Mouse (Mus musculus) ES-Bruce4 (cell line): ENCODE data around the gene Pde6c. TPM values are rescaled to one million over a fixed set of nuclear protein-coding genes. Genes with fewer than 3 reads are reported as not detected.

ENCODE experiments used
- H3K27ac ChIP-seq: 2 replicates; pipeline ENCODE4 v1.5.1; 2012; ENCODE audit warnings: low read length, inconsistent platforms; ENCODE audit not compliant: insufficient read depth
- H3K27me3 ChIP-seq: 2 replicates; pipeline ENCODE4 v1.6.1; 2012; ENCODE audit warnings: mild to moderate bottlenecking, low read length, inconsistent platforms; ENCODE audit not compliant: control insufficient read depth, poor library complexity, insufficient read depth, severe bottlenecking
- H3K36me3 ChIP-seq: 2 replicates; pipeline ENCODE4 v1.6.1; 2012; ENCODE audit warnings: inconsistent platforms, mild to moderate bottlenecking, low read length, moderate library complexity; ENCODE audit not compliant: control insufficient read depth, poor library complexity, insufficient read depth, severe bottlenecking
- H3K4me1 ChIP-seq: one replicate; pipeline ENCODE4 v1.8.1; 2011; ENCODE audit warnings: low read length; ENCODE audit not compliant: control insufficient read depth, insufficient read depth
- H3K4me3 ChIP-seq: 2 replicates; pipeline ENCODE4 v1.5.1; 2011; ENCODE audit warnings: low read depth, mild to moderate bottlenecking, low read length
- H3K9ac ChIP-seq: 2 replicates; pipeline ENCODE4 v1.6.1; 2012; ENCODE audit warnings: low read depth, mild to moderate bottlenecking, inconsistent platforms; ENCODE audit not compliant: poor library complexity, severe bottlenecking
- H3K9me3 ChIP-seq: replicated peaks from 2 replicates; pipeline ENCODE4 v1.6.1; 2012; ENCODE audit warnings: mild to moderate bottlenecking, low read length, inconsistent platforms; ENCODE audit not compliant: control insufficient read depth, poor library complexity, insufficient read depth, severe bottlenecking
- CTCF ChIP-seq: IDR thresholded peaks from one replicate; pipeline ENCODE4 v1.8.1; 2011; ENCODE audit warnings: low read depth, low read length
- EP300 ChIP-seq: IDR thresholded peaks from 2 replicates; pipeline ENCODE4 v1.6.1; 2011; ENCODE audit warnings: low read depth, low read length; ENCODE audit not compliant: insufficient read depth
- POLR2A ChIP-seq: IDR thresholded peaks from one replicate; pipeline ENCODE4 v1.8.1; 2011; ENCODE audit warnings: low read length; ENCODE audit not compliant: insufficient read depth
- polyA plus RNA-seq: library from polyadenylated mRNA; stranded (reverse); fragments of >200 nt; gene quantifications from 2 replicates; pipeline ENCODE4 v1.2.4, GENCODE M21; 2011; ENCODE audit warnings: low read depth; ENCODE audit not compliant: missing spikeins, insufficient read depth, insufficient read length

Gene Pde6c
- polyA plus RNA-seq: not detected in 2 replicates

GRCm38 (mm10) chr19:38132481-38132880, at the start of gene Pde6c:
Gene Pde6c, plus strand, starts transcription at chr19:38132781.
- H3K27me3 ChIP-seq: no peaks in the 10 kb centered on the region

GRCm38 (mm10) chr19:38082931-38083525, 49.6 kb upstream of the Pde6c start:
- Histone ChIP-seq H3K9ac (no peak overlapping the region), H3K4me3 (no peak overlapping the region), H3K9me3 (no peaks in the 10 kb centered on the region)

More at GRCm38 (mm10) chr19:38132481-38132880, at the start of gene Pde6c:
- no peaks in the 10 kb centered on the region for H3K4me1 ChIP-seq
- no peaks in the 10 kb centered on the region for H3K36me3 ChIP-seq
- no peak within 1 kb of the TSS for H3K4me3 ChIP-seq
- H3K27ac ChIP-seq: no peak within 1 kb of the TSS
- no peak for TF ChIP-seq CTCF
- TF ChIP-seq EP300: no peak
- no peak for TF ChIP-seq POLR2A
- H3K9ac ChIP-seq: no peak within 1 kb of the TSS
- no peaks in the 10 kb centered on the region for H3K9me3 ChIP-seq

GRCm38 (mm10) chr19:38085841-38086240, 46.7 kb upstream of the Pde6c start:
- Histone ChIP-seq H3K9ac (no peak overlapping the region), H3K4me1 (no peaks in the 10 kb centered on the region), H3K27ac (no peak overlapping the region), H3K9me3 (no peaks in the 10 kb centered on the region), H3K4me3 (no peak overlapping the region), H3K36me3 (no peaks in the 10 kb centered on the region), H3K27me3 (no peaks in the 10 kb centered on the region)
- no peak for TF ChIP-seq POLR2A
- no peak for TF ChIP-seq EP300
- no peak for TF ChIP-seq CTCF

More at GRCm38 (mm10) chr19:38082931-38083525, 49.6 kb upstream of the Pde6c start:
- no peaks in the 10 kb centered on the region for H3K36me3 ChIP-seq
- H3K27me3 ChIP-seq: no peaks in the 10 kb centered on the region
- TF ChIP-seq EP300: no peak
- no peak for TF ChIP-seq POLR2A
- no peak for TF ChIP-seq CTCF
- no peak overlapping the region for H3K27ac ChIP-seq
- H3K4me1 ChIP-seq: no peaks in the 10 kb centered on the region

GRCm38 (mm10) chr19:38086948-38087551, 45.5 kb upstream of the Pde6c start:
- TF ChIP-seq EP300: no peak
- peak; percentile 27 for TF ChIP-seq CTCF
- TF ChIP-seq POLR2A: no peak
- Histone ChIP-seq H3K27me3 (no peaks in the 10 kb centered on the region), H3K4me1 (no peaks in the 10 kb centered on the region), H3K27ac (no peak overlapping the region), H3K9me3 (no peaks in the 10 kb centered on the region), H3K4me3 (no peak overlapping the region), H3K9ac (no peak overlapping the region), H3K36me3 (no peaks in the 10 kb centered on the region)

- Histone ChIP-seq H3K9ac (no peak overlapping the region), H3K27me3 (no peaks in the 10 kb centered on the region), H3K4me1 (no peaks in the 10 kb centered on the region), H3K4me3 (no peak overlapping the region), H3K36me3 (no peaks in the 10 kb centered on the region), H3K9me3 (no peaks in the 10 kb centered on the region), H3K27ac (no peak overlapping the region)
- no peak for TF ChIP-seq CTCF
- TF ChIP-seq POLR2A: no peak
- TF ChIP-seq EP300: no peak
Observed at GRCm38 (mm10) chr19:38089358-38089757, 43.2 kb upstream of the Pde6c start.

- no peaks in the 10 kb centered on the region for H3K9me3 ChIP-seq
- H3K27ac ChIP-seq: no peak overlapping the region
- H3K4me3 ChIP-seq: no peak overlapping the region
- H3K27me3 ChIP-seq: no peaks in the 10 kb centered on the region
- no peak overlapping the region for H3K9ac ChIP-seq
- no peaks in the 10 kb centered on the region for H3K36me3 ChIP-seq
- H3K4me1 ChIP-seq: peaks cover 3% of the 10 kb centered on the region
- TF ChIP-seq EP300 (no peak), POLR2A (no peak), CTCF (no peak)
Observed at GRCm38 (mm10) chr19:38091512-38091985, 41.0 kb upstream of the Pde6c start.
